Mouse (Mus musculus) gonadal fat pad, adult 2 months (tissue): ENCODE measurements around the gene Zfp955a. TPM values are rescaled to one million over a fixed set of nuclear protein-coding genes. Genes with fewer than 3 reads are reported as not detected.
"Not testable (repeated sequence)": the region's sequence is repeated elsewhere in the genome, so short reads cannot be mapped to it uniquely, and the experiment has no call there.

Experiments
- DNase-seq: peaks from one replicate; pipeline ENCODE4 v3.0.0-alpha.2; 2012; ENCODE audit warnings: low read depth
- polyA plus RNA-seq: library from polyadenylated mRNA; depleted of rRNA; stranded (reverse); fragments of >200 nt; gene quantifications from 2 replicates; pipeline ENCODE4 v1.2.3, GENCODE M21; 2012; rRNA removed

Gene Zfp955a
- polyA plus RNA-seq, result 1.7 and 2.0 TPM in 2 replicates

DNA sequence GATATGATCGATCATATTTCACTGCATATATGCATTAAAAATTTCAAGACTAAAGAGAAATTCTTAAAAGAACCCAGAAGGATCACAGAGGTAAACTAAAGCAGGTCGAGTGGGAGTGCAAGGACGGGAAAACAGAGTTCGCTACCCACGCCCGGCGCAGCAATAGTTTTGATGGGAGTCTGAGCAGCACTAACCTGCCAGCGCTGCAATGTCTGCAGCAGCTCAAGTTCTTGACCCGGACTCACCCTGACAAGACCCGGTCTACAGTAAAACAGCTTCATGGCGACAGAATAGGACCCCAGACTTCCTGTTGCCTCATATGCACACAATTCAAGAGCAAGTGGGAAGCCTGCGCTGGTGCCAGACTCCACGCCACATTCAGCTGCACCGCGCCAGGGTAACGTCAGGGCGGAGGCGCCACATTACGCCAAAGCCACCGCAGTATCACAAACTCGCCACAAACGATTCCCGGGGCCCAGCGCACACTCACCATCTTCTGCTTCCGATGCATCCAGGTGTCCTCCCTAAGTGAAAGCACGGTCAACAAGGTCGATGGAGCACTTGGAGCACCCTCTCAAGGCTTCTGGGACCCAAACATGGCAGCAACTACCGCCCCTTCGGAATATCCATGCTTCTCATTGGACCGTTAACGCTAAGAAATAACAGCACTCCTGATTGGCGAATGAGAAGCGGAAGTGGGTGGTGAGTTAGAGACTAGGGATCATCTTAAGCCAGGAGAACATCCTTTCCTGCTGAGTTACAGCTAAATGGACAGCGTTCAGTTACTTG lies at the start of gene Zfp955a:
Zfp955a (minus strand) TSS at position 616 of the 789 bp plus-strand sequence.
- not testable (repeated sequence) for DNase-seq

DNA sequence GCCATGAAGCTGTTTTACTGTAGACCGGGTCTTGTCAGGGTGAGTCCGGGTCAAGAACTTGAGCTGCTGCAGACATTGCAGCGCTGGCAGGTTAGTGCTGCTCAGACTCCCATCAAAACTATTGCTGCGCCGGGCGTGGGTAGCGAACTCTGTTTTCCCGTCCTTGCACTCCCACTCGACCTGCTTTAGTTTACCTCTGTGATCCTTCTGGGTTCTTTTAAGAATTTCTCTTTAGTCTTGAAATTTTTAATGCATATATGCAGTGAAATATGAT lies 34.9 kb upstream of the Zfp955a start:
- DNase-seq, result not testable (repeated sequence)

DNA sequence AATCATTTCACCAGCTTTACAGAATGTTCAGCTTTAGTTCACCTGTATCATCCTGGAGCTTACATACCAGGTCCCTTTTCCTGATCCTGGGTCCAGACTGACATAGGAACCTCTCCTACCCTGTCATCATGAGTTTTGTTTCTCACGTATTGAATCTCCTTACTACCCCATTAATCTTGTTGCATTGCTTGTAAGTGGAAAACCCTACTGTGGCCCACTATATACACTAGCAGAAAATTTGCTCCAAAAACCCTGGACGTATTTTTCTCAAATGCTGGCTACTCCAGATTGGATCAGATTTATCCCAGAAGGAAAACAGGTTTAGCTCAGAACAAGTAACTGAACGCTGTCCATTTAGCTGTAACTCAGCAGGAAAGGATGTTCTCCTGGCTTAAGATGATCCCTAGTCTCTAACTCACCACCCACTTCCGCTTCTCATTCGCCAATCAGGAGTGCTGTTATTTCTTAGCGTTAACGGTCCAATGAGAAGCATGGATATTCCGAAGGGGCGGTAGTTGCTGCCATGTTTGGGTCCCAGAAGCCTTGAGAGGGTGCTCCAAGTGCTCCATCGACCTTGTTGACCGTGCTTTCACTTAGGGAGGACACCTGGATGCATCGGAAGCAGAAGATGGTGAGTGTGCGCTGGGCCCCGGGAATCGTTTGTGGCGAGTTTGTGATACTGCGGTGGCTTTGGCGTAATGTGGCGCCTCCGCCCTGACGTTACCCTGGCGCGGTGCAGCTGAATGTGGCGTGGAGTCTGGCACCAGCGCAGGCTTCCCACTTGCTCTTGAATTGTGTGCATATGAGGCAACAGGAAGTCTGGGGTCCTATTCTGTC lies 34.3 kb upstream of the Zfp955a start, which contains the start of gene Zfp955b:
Zfp955b (plus strand) TSS at position 506 of the 837 bp plus-strand sequence.
- not testable (repeated sequence) for DNase-seq

DNA sequence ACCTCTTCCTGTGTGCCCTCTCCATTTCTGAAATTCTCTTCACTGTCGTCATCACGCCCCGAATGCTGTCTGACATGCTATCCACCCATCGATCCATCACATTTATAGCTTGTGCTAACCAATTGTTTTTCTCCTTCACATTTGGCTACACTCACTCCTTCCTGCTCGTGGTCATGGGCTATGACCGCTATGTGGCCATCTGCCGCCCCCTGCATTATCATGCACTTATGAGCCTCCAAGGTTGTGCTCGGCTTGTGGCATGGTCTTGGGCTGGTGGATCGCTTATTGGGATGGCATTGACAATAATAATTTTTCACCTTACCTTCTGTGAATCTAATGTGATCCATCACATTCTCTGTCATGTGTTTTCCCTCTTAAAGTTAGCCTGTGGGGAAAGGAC lies 14.0 kb upstream of the Zfp955a start:
- DNase-seq, result no peak

DNA sequence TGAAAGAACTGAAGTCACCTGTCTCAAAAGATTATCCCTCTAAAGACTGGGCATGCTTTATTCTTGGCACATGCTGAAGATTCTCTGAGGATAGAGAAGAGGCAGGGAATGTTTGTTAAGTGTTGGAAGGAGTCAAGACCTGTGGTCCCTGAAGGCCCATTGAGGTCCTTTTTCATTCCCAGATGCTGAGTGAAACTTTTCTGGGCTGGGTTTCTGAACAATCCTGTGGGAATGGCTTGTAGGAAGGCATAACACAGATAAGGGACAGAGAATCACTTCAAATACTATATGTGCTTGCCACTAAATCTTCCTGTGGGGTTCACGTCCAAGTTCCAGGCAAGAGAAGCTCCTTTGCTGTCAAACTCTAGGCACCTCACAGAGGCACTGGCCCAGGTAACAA lies 9.4 kb upstream of the Zfp955a start, which contains the start of gene Olfr63:
Olfr63 (plus strand) TSS at position 301 of the 400 bp plus-strand sequence.
- DNase-seq, result no peak

DNA sequence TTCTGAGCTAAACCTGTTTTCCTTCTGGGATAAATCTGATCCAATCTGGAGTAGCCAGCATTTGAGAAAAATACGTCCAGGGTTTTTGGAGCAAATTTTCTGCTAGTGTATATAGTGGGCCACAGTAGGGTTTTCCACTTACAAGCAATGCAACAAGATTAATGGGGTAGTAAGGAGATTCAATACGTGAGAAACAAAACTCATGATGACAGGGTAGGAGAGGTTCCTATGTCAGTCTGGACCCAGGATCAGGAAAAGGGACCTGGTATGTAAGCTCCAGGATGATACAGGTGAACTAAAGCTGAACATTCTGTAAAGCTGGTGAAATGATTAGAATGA lies 343 bp upstream of the Zfp955a start:
- DNase-seq, result not testable (repeated sequence)

DNA sequence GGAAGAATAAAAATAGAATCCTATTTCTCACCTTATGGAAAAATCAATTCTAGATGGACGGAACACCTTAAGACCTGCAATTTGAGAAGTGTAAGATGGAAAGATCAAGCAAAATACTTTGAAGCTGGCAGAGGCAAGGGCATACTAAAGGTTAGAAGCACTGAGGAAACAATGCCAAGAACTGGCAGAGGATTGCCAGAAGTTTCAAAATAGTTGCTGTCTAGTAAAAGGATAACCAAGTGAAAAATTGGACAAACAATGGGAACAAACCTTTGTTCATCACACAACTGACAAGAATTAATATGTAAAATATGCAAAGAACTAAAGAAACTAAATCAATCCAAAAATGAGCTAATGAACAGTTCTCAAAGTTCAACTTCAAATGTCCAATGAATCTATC lies 18.3 kb downstream of the Zfp955a start:
- not testable (repeated sequence) for DNase-seq

DNA sequence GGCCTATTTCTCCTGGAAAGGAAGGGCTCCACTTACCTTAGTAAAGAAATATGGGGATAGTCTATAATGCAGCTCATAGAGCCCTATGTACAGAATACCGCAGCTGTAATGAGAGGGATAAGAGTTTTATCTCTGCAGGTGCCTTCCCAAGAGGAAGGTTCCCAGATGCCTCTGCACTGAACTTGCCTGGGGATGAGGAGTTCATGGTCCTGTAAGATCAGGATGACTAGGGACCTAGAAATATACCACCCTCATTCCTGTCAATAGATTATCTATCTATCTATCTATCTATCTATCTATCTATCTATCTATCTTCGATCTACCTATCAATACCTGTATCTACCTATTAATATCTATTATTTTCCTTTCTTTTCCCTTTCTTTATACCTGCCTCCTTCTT lies 33.4 kb downstream of the Zfp955a start, which contains the start of gene Olfr1564:
Olfr1564 (minus strand) TSS at position 101 of the 400 bp plus-strand sequence.
- no peak for DNase-seq

DNA sequence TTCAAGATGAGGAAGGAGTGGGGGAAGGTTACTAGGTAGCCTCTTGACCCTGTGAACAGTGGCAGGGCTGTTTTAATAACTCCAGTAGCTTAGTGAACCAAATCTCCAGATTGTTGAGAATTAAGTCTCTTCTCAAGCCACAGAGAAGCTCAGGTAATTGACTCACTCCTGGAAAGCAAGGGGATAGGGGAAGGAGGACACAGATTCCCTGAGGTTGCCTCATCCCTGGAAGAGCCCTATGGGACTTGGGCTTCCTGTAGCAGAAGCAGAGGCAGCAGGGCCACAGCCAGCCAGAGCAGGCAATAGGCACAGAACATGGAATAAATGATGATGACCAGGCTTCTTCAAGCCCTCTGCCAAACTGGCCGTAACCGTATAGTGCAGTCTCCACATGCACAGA lies 63.9 kb downstream of the Zfp955a start, which contains the start of gene Olfr239:
Olfr239 (plus strand) TSS at position 301 of the 400 bp plus-strand sequence.
- DNase-seq, result not testable (repeated sequence)

Other genes with a start within 250 kb of the Zfp955a start
- gene Zfp763, start 221.7 kb downstream of the Zfp955a start, polyA plus RNA-seq, result 1.4 and 1.7 TPM in 2 replicates
- not detected in 2 replicates for gene 4921501E09Rik, start 187.1 kb downstream of the Zfp955a start, polyA plus RNA-seq
- gene Zfp563, start 165.8 kb downstream of the Zfp955a start, polyA plus RNA-seq, result 1.8 and 2.5 TPM in 2 replicates
- gene Morc2b, start 115.5 kb downstream of the Zfp955a start, polyA plus RNA-seq, result 0.09 and 0.14 TPM in 2 replicates
- gene Olfr55, start 86.7 kb downstream of the Zfp955a start, polyA plus RNA-seq, result not detected in 2 replicates
- gene Olfr239, start 63.8 kb downstream of the Zfp955a start, polyA plus RNA-seq, result not detected in 2 replicates
- gene Olfr1564, start 33.5 kb downstream of the Zfp955a start, polyA plus RNA-seq, result not detected in 2 replicates
- gene Olfr63, start 9.5 kb upstream of the Zfp955a start, polyA plus RNA-seq, result not detected in 2 replicates
- gene Zfp955b, start 34.4 kb upstream of the Zfp955a start, polyA plus RNA-seq, result 1.6 and 2.1 TPM in 2 replicates
- 1.4 TPM in 2 replicates for gene Zfp81, start 103.7 kb upstream of the Zfp955a start, polyA plus RNA-seq
- gene Zfp101, start 139.5 kb upstream of the Zfp955a start, polyA plus RNA-seq, result 1.7 and 2.3 TPM in 2 replicates
- gene Actl9, start 177.8 kb upstream of the Zfp955a start, polyA plus RNA-seq, result 3.3 and 3.7 TPM in 2 replicates